Comparison of ENCODE assay signal across 10 mouse cellular contexts in the genomic region with DNA sequence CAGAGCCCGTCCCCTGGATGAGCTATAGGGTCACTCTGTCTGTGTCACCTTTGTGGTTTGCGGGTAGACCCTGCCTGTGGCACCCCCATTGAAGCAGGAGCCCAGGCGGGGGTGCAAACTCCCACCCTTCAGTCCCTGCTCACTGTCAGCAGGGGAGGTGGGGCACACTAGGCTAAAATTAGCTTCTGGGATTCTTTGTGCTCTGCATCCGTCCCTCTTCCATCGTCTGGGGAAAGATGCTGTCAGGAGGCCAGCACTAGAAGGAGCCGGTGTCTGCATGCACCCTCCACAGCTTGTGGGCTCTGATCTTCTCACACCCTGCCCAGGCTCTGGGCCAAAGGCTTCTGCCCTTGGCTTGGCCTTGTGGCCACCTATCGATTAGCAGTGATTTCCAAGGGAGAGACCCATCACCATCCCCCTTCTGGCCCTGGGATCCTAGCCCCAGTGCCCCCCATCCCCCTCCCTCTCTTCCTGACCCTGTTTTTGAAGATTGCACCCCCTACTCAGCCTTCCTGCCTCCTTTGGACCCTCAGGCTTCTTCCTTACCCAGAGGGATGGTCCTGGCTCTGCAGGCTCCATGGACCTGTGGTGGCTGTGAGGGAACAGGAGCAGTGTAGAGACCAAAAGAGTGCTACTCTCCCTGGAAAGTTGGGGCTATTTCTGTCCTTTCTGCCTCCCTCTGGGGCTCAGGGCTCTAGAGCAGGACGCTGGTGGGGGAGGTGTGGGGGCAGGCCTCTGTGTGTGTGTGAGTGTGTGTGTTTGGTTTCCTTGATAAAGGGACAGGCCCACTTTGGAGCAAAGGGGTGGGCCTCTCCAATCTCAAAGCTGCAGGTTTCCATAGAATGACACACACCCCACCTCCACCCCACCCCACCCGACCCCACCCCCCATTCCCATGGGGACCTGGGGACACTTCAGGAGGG. TPM values are rescaled to one million over a fixed set of nuclear protein-coding genes. Genes with fewer than 3 reads are reported as not detected.
DNase-seq lines count a peak whose midpoint lies in the region; ATAC-seq and TF ChIP-seq lines count a peak whose summit lies in the region.
"Had no signal": no experiment of that assay in that cellular context is flagged by ENCODE, and none has a peak within 500 bp of the region (broad histone marks: within the 10 kb centered on the region; RNA-seq: fewer than 3 reads in every experiment).

No protein-coding gene starts in this region.

- no peak overlapping the region for H3K4me3 ChIP-seq in forebrain, embryonic 11.5 days (ENCODE audit: low read depth, low read length)
- no peak overlapping the region for H3K4me3 ChIP-seq in forebrain, embryonic 13.5 days
- no peak overlapping the region for H3K4me3 ChIP-seq in intestine, embryonic 14.5 days (ENCODE audit: low read depth, low read length)
- no peak overlapping the region for H3K4me3 ChIP-seq in intestine, postnatal 0 days (ENCODE audit: low read depth, low read length)
- H3K4me3 ChIP-seq in embryonic facial prominence, embryonic 11.5 days (ENCODE audit: low read depth, low read length): no peak overlapping the region
- peak overlapping the region; percentile 70 for H3K4me3 ChIP-seq in liver, embryonic 12.5 days
- H3K4me3 ChIP-seq: left cerebral cortex, adult 2 months had no signal

- no peak overlapping the region for H3K4me2 ChIP-seq in forebrain, embryonic 11.5 days (ENCODE audit: low read depth, low read length, severe bottlenecking)
- H3K4me2 ChIP-seq in forebrain, embryonic 13.5 days: no peak overlapping the region
- H3K4me2 ChIP-seq in intestine, embryonic 14.5 days (ENCODE audit: low read length): no peak overlapping the region
- no peak overlapping the region for H3K4me2 ChIP-seq in intestine, postnatal 0 days (replicated peaks; ENCODE audit: low read depth)
- H3K4me2 ChIP-seq in embryonic facial prominence, embryonic 11.5 days (ENCODE audit: low read depth, low read length): no peak overlapping the region
- peak overlapping the region; percentile 95 for H3K4me2 ChIP-seq in liver, embryonic 12.5 days

- DNase-seq in forebrain, embryonic 11.5 days (ENCODE audit: low spot score): no peak
- DNase-seq in intestine, embryonic 14.5 days (ENCODE audit: low spot score): no peak
- DNase-seq in embryonic facial prominence, embryonic 11.5 days (ENCODE audit: low spot score): no peak
- no peak for DNase-seq in adrenal gland, postnatal 4 days (ENCODE audit: low spot score in 2 of 2)
- no peak for DNase-seq in gastrocnemius, postnatal 4 days (ENCODE audit: low spot score in 2 of 2)

- no peaks in the 10 kb centered on the region for H3K9me3 ChIP-seq in forebrain, embryonic 11.5 days (ENCODE audit: control insufficient read depth, low read length)
- H3K9me3 ChIP-seq in forebrain, embryonic 13.5 days (replicated peaks): no peaks in the 10 kb centered on the region
- H3K9me3 ChIP-seq in intestine, embryonic 14.5 days (ENCODE audit: control insufficient read depth, low read length): no peaks in the 10 kb centered on the region
- H3K9me3 ChIP-seq in intestine, postnatal 0 days (ENCODE audit: control insufficient read depth): no peaks in the 10 kb centered on the region
- no peaks in the 10 kb centered on the region for H3K9me3 ChIP-seq in embryonic facial prominence, embryonic 11.5 days (replicated peaks; ENCODE audit: control insufficient read depth, low read length)
- H3K9me3 ChIP-seq in liver, embryonic 12.5 days (replicated peaks): no peaks in the 10 kb centered on the region

- no peaks in the 10 kb centered on the region for H3K36me3 ChIP-seq in forebrain, embryonic 11.5 days (ENCODE audit: control insufficient read depth, insufficient read depth, low read length)
- no peaks in the 10 kb centered on the region for H3K36me3 ChIP-seq in forebrain, embryonic 13.5 days (ENCODE audit: poor library complexity, severe bottlenecking)
- H3K36me3 ChIP-seq in intestine, embryonic 14.5 days (ENCODE audit: control insufficient read depth, insufficient read depth, low read length): no peaks in the 10 kb centered on the region
- H3K36me3 ChIP-seq in intestine, postnatal 0 days (ENCODE audit: control insufficient read depth, insufficient read depth): no peaks in the 10 kb centered on the region
- no peaks in the 10 kb centered on the region for H3K36me3 ChIP-seq in embryonic facial prominence, embryonic 11.5 days (replicated peaks; ENCODE audit: control insufficient read depth, insufficient read depth, low read depth, low read length)
- H3K36me3 ChIP-seq in liver, embryonic 12.5 days: peaks cover 33% of the 10 kb centered on the region

- peaks cover 2% of the 10 kb centered on the region; the same call in 1 of the 2 replicates for H3K27me3 ChIP-seq in forebrain, embryonic 11.5 days (ENCODE audit: control insufficient read depth, insufficient read depth, low read length)
- H3K27me3 ChIP-seq in forebrain, embryonic 13.5 days: peaks cover 18% of the 10 kb centered on the region
- H3K27me3 ChIP-seq in intestine, embryonic 14.5 days (replicated peaks; ENCODE audit: control insufficient read depth, insufficient read depth, low read length): peaks cover 11% of the 10 kb centered on the region
- peaks cover 4% of the 10 kb centered on the region; the same call in 1 of the 2 replicates for H3K27me3 ChIP-seq in intestine, postnatal 0 days (replicated peaks; ENCODE audit: control insufficient read depth, insufficient read depth, low read length)
- H3K27me3 ChIP-seq in embryonic facial prominence, embryonic 11.5 days (ENCODE audit: control insufficient read depth, insufficient read depth, low read length): peaks cover 3% of the 10 kb centered on the region; the same call in 1 of the 2 replicates
- peaks cover 22% of the 10 kb centered on the region for H3K27me3 ChIP-seq in liver, embryonic 12.5 days (replicated peaks)

- no peaks in the 10 kb centered on the region for H3K4me1 ChIP-seq in forebrain, embryonic 11.5 days (replicated peaks; ENCODE audit: control insufficient read depth, insufficient read depth, low read length)
- H3K4me1 ChIP-seq in forebrain, embryonic 13.5 days: 0 out of 2 replicates have a peak, but pooled peaks cover 3% of the 10 kb centered on the region
- no peaks in the 10 kb centered on the region; the same call in 1 of the 2 replicates for H3K4me1 ChIP-seq in intestine, embryonic 14.5 days (replicated peaks; ENCODE audit: control insufficient read depth, insufficient read depth, low read length)
- no peaks in the 10 kb centered on the region for H3K4me1 ChIP-seq in intestine, postnatal 0 days (replicated peaks; ENCODE audit: control insufficient read depth, insufficient read depth, low read length)
- no peaks in the 10 kb centered on the region for H3K4me1 ChIP-seq in embryonic facial prominence, embryonic 11.5 days (ENCODE audit: control insufficient read depth, insufficient read depth, low read length)
- peaks cover 100% of the 10 kb centered on the region for H3K4me1 ChIP-seq in liver, embryonic 12.5 days

- 0 out of 2 replicates have a peak overlapping the region, but pooled peaks have one; percentile 1 for H3K27ac ChIP-seq in forebrain, embryonic 11.5 days (ENCODE audit: low read depth, low read length)
- H3K27ac ChIP-seq in forebrain, embryonic 13.5 days: no peak overlapping the region
- no peak overlapping the region for H3K27ac ChIP-seq in intestine, embryonic 14.5 days (ENCODE audit: low read depth)
- H3K27ac ChIP-seq in intestine, postnatal 0 days (ENCODE audit: low read depth, low read length): no peak overlapping the region
- H3K27ac ChIP-seq in embryonic facial prominence, embryonic 11.5 days (replicated peaks; ENCODE audit: low read depth, low read length): no peak overlapping the region
- H3K27ac ChIP-seq in liver, embryonic 12.5 days: peak overlapping the region; percentile 97
- H3K27ac ChIP-seq: left cerebral cortex, adult 2 months had no signal

- no peak; the same call in 1 of the 2 replicates for ATAC-seq in forebrain, embryonic 11.5 days (replicated peaks; ENCODE audit: low FRiP score)
- ATAC-seq in forebrain, embryonic 13.5 days: no peak
- peak; percentile 38; the same call in 1 of the 2 replicates for ATAC-seq in intestine, embryonic 14.5 days (replicated peaks; ENCODE audit: low FRiP score, low TSS enrichment, low read depth)
- no peak for ATAC-seq in intestine, postnatal 0 days
- ATAC-seq in embryonic facial prominence, embryonic 11.5 days (replicated peaks; ENCODE audit: insufficient number of reproducible peaks, low FRiP score, low TSS enrichment, low read depth): 0 out of 2 replicates have a peak, but pooled peaks have one; percentile 20
- ATAC-seq in liver, embryonic 12.5 days: peak; percentile 89

- WGBS in forebrain, embryonic 11.5 days: 56% methylated on average over 9 of the region's 9 CpGs
- WGBS in forebrain, embryonic 13.5 days: 57% methylated on average over 9 of the region's 9 CpGs
- WGBS in intestine, embryonic 14.5 days: 44% methylated on average over 9 of the region's 9 CpGs
- 52% methylated on average over 9 of the region's 9 CpGs for WGBS in intestine, postnatal 0 days
- 45% methylated on average over 9 of the region's 9 CpGs for WGBS in embryonic facial prominence, embryonic 11.5 days
- 19% methylated on average over 9 of the region's 9 CpGs for WGBS in liver, embryonic 12.5 days (ENCODE audit: insufficient replicate concordance)

- no peak for TF ChIP-seq CTCF in intestine, postnatal 0 days (IDR thresholded peaks at IDR 0.05; ENCODE audit: low read depth)

- H3K9ac ChIP-seq in forebrain, embryonic 11.5 days (ENCODE audit: low read length): no peak overlapping the region
- no peak overlapping the region for H3K9ac ChIP-seq in forebrain, embryonic 13.5 days
- H3K9ac ChIP-seq in intestine, embryonic 14.5 days (ENCODE audit: low read length): no peak overlapping the region
- no peak overlapping the region for H3K9ac ChIP-seq in intestine, postnatal 0 days (ENCODE audit: low read depth, low read length)
- no peak overlapping the region for H3K9ac ChIP-seq in embryonic facial prominence, embryonic 11.5 days (replicated peaks; ENCODE audit: low read length)
- H3K9ac ChIP-seq in liver, embryonic 12.5 days: peak overlapping the region; percentile 91

RNA-seq across cellular contexts. Expression of a gene that starts 7.8 kb away (rescaled TPM):
- polyA plus RNA-seq in forebrain, embryonic 11.5 days (2014; fragmentation: Nextera tagmentation; extraction: Ambion mirVana): 3.4 and 4.1 TPM in 2 replicates
- 0.18 and 0.42 TPM in 2 replicates for polyA plus RNA-seq in forebrain, embryonic 13.5 days (2015; fragmentation: Nextera tagmentation; extraction: Ambion mirVana)
- polyA plus RNA-seq in intestine, embryonic 14.5 days (2014; fragmentation: Nextera tagmentation; extraction: Ambion mirVana): 0.66 and 0.85 TPM in 2 replicates
- 1.3 and 1.4 TPM in 2 replicates for polyA plus RNA-seq in intestine, postnatal 0 days (2015; fragmentation: Nextera tagmentation; extraction: Ambion mirVana)
- 1.9 TPM in 2 replicates for polyA plus RNA-seq in embryonic facial prominence, embryonic 11.5 days (2014; fragmentation: Nextera tagmentation; extraction: Ambion mirVana)
- 38.3 and 42.5 TPM in 2 replicates for polyA plus RNA-seq in liver, embryonic 12.5 days (2016; fragmentation: Nextera tagmentation; extraction: Ambion mirVana)
- total RNA-seq in adrenal gland, postnatal 4 days (2021): 1 to 10 TPM; 2.3 to 5.0 TPM
- total RNA-seq in gastrocnemius, postnatal 4 days (2021): 1 to 10 TPM in 1 of 2 experiments, under 1 TPM in 1; 0.96 to 1.2 TPM

RNA-seq across cellular contexts. Expression of a gene that starts 32.4 kb away (rescaled TPM):
- polyA plus RNA-seq in forebrain, embryonic 11.5 days (2014; fragmentation: Nextera tagmentation; extraction: Ambion mirVana): not detected in 2 replicates
- not detected in 2 replicates for polyA plus RNA-seq in forebrain, embryonic 13.5 days (2015; fragmentation: Nextera tagmentation; extraction: Ambion mirVana)
- not detected in 2 replicates for polyA plus RNA-seq in intestine, embryonic 14.5 days (2014; fragmentation: Nextera tagmentation; extraction: Ambion mirVana)
- polyA plus RNA-seq in intestine, postnatal 0 days (2015; fragmentation: Nextera tagmentation; extraction: Ambion mirVana): not detected in 2 replicates
- polyA plus RNA-seq in embryonic facial prominence, embryonic 11.5 days (2014; fragmentation: Nextera tagmentation; extraction: Ambion mirVana): 0.10 and 0.11 TPM in 2 replicates
- polyA plus RNA-seq in liver, embryonic 12.5 days (2016; fragmentation: Nextera tagmentation; extraction: Ambion mirVana): not detected in 2 replicates
- total RNA-seq in adrenal gland, postnatal 4 days (2021): not detected
- total RNA-seq in gastrocnemius, postnatal 4 days (2021): under 1 TPM; 0.12 to 0.31 TPM
- total RNA-seq: gastrocnemius, adult 18-20 months; left cerebral cortex, adult 2 months had no signal

RNA-seq across cellular contexts. Expression of a gene that starts 34.9 kb away (rescaled TPM):
- 3.9 and 5.2 TPM in 2 replicates for polyA plus RNA-seq in forebrain, embryonic 11.5 days (2014; fragmentation: Nextera tagmentation; extraction: Ambion mirVana)
- 3.1 and 3.6 TPM in 2 replicates for polyA plus RNA-seq in forebrain, embryonic 13.5 days (2015; fragmentation: Nextera tagmentation; extraction: Ambion mirVana)
- 2.5 and 4.5 TPM in 2 replicates for polyA plus RNA-seq in intestine, embryonic 14.5 days (2014; fragmentation: Nextera tagmentation; extraction: Ambion mirVana)
- 3.7 and 4.4 TPM in 2 replicates for polyA plus RNA-seq in intestine, postnatal 0 days (2015; fragmentation: Nextera tagmentation; extraction: Ambion mirVana)
- polyA plus RNA-seq in embryonic facial prominence, embryonic 11.5 days (2014; fragmentation: Nextera tagmentation; extraction: Ambion mirVana): 4.2 and 4.4 TPM in 2 replicates
- 7.3 and 8.0 TPM in 2 replicates for polyA plus RNA-seq in liver, embryonic 12.5 days (2016; fragmentation: Nextera tagmentation; extraction: Ambion mirVana)
- 1 to 10 TPM; 2.5 to 2.7 TPM for total RNA-seq in adrenal gland, postnatal 4 days (2021)
- 1 to 10 TPM; 3.2 to 3.6 TPM for total RNA-seq in gastrocnemius, postnatal 4 days (2021)

RNA-seq across cellular contexts. Expression of a gene that starts 54.2 kb away (rescaled TPM):
- 0.16 and 0.40 TPM in 2 replicates for polyA plus RNA-seq in forebrain, embryonic 11.5 days (2014; fragmentation: Nextera tagmentation; extraction: Ambion mirVana)
- polyA plus RNA-seq in forebrain, embryonic 13.5 days (2015; fragmentation: Nextera tagmentation; extraction: Ambion mirVana): 0.12 and 0.13 TPM in 2 replicates
- 0.07 and 0.08 TPM in 2 replicates for polyA plus RNA-seq in intestine, embryonic 14.5 days (2014; fragmentation: Nextera tagmentation; extraction: Ambion mirVana)
- 0.07 and 0.18 TPM in 2 replicates for polyA plus RNA-seq in intestine, postnatal 0 days (2015; fragmentation: Nextera tagmentation; extraction: Ambion mirVana)
- polyA plus RNA-seq in embryonic facial prominence, embryonic 11.5 days (2014; fragmentation: Nextera tagmentation; extraction: Ambion mirVana): 0.31 TPM in 1 of 2 replicates, not detected in the other
- 0.37 and 0.49 TPM in 2 replicates for polyA plus RNA-seq in liver, embryonic 12.5 days (2016; fragmentation: Nextera tagmentation; extraction: Ambion mirVana)
- total RNA-seq in adrenal gland, postnatal 4 days (2021): under 1 TPM; 0.59 to 0.62 TPM
- under 1 TPM; 0.10 to 0.17 TPM for total RNA-seq in gastrocnemius, postnatal 4 days (2021)
- total RNA-seq: gastrocnemius, adult 18-20 months had no signal

Comparison
In these comparisons a context has a peak if more than half of its experiments do, and no peak if none do; other contexts are left out.
1. ATAC-seq: peak in intestine, embryonic 14.5 days (single experiment), embryonic facial prominence, embryonic 11.5 days (single experiment) and liver, embryonic 12.5 days (single experiment); none in forebrain, embryonic 11.5 days (single experiment), forebrain, embryonic 13.5 days (single experiment) and intestine, postnatal 0 days (single experiment).
2. H3K27ac ChIP-seq: peak in forebrain, embryonic 11.5 days (single experiment) and liver, embryonic 12.5 days (single experiment); none in forebrain, embryonic 13.5 days (single experiment), intestine, embryonic 14.5 days (single experiment), intestine, postnatal 0 days (single experiment) and embryonic facial prominence, embryonic 11.5 days (single experiment).